Mouse (Mus musculus): ENCODE measurements around the gene Rfx7. TPM values are rescaled to one million over a fixed set of nuclear protein-coding genes. Genes with fewer than 3 reads are reported as not detected.

Gene Rfx7
- 32.9 and 33.6 TPM in 2 replicates for polyA plus RNA-seq (2011; ENCODE audit: insufficient read length, low read depth, missing spikeins)

GRCm38 (mm10) chr9:72531996-72532380 lies at the start of gene Rfx7:
Gene Rfx7 (plus strand): TSS chr9:72532240.
- TF ChIP-seq POLR2A (IDR thresholded peaks at IDR 0.05; ENCODE audit: low read depth, low read length) = peak; percentile 58; the same call in 1 of the 2 replicates
- no peak for TF ChIP-seq CTCF (IDR thresholded peaks at IDR 0.05; ENCODE audit: borderline replicate concordance, insufficient read depth, low read length)
- H3K4me3 ChIP-seq (ENCODE audit: insufficient read depth, low read length) = peak within 1 kb of the TSS; percentile 98
- H3K27ac ChIP-seq (ENCODE audit: insufficient read depth, low read length) = peak within 1 kb of the TSS; percentile 95
- H3K4me1 ChIP-seq (ENCODE audit: control insufficient read depth, insufficient read depth, low read length) = 0 out of 2 replicates have a peak, but pooled peaks cover 6% of the 10 kb centered on the region

- Histone ChIP-seq H3K27ac (ENCODE audit: insufficient read depth, low read length) (no peak overlapping the region), H3K4me1 (ENCODE audit: control insufficient read depth, insufficient read depth, low read length) (peaks cover 2% of the 10 kb centered on the region; the same call in 1 of the 2 replicates), H3K4me3 (ENCODE audit: insufficient read depth, low read length) (no peak overlapping the region)
- TF ChIP-seq POLR2A (IDR thresholded peaks at IDR 0.05; ENCODE audit: low read depth, low read length) = no peak
- TF ChIP-seq CTCF (IDR thresholded peaks at IDR 0.05; ENCODE audit: borderline replicate concordance, insufficient read depth, low read length) = no peak
These were observed 43.5 kb upstream of the Rfx7 start for GRCm38 (mm10) chr9:72488523-72488922.

- peaks cover 2% of the 10 kb centered on the region; the same call in 1 of the 2 replicates for H3K4me1 ChIP-seq (ENCODE audit: control insufficient read depth, insufficient read depth, low read length)
- no peak for TF ChIP-seq POLR2A (IDR thresholded peaks at IDR 0.05; ENCODE audit: low read depth, low read length)
- TF ChIP-seq CTCF (IDR thresholded peaks at IDR 0.05; ENCODE audit: borderline replicate concordance, insufficient read depth, low read length) = no peak
- no peak overlapping the region for H3K4me3 ChIP-seq (ENCODE audit: insufficient read depth, low read length)
- no peak overlapping the region for H3K27ac ChIP-seq (ENCODE audit: insufficient read depth, low read length)
These were observed 42.9 kb upstream of the Rfx7 start for GRCm38 (mm10) chr9:72489131-72489530.

- peaks cover 2% of the 10 kb centered on the region; the same call in 1 of the 2 replicates for H3K4me1 ChIP-seq (ENCODE audit: control insufficient read depth, insufficient read depth, low read length)
- peak overlapping the region; percentile 92 for H3K27ac ChIP-seq (ENCODE audit: insufficient read depth, low read length)
- TF ChIP-seq POLR2A (IDR thresholded peaks at IDR 0.05; ENCODE audit: low read depth, low read length) (peak; percentile 89), CTCF (IDR thresholded peaks at IDR 0.05; ENCODE audit: borderline replicate concordance, insufficient read depth, low read length) (no peak)
- peak overlapping the region; percentile 60 for H3K4me3 ChIP-seq (ENCODE audit: insufficient read depth, low read length)
These were observed 40.4 kb upstream of the Rfx7 start for GRCm38 (mm10) chr9:72491559-72492193.

- H3K27ac ChIP-seq (ENCODE audit: insufficient read depth, low read length) = peak within 1 kb of the TSS; percentile 92
- H3K4me3 ChIP-seq (ENCODE audit: insufficient read depth, low read length) = peak within 1 kb of the TSS; percentile 60
- peaks cover 2% of the 10 kb centered on the region; the same call in 1 of the 2 replicates for H3K4me1 ChIP-seq (ENCODE audit: control insufficient read depth, insufficient read depth, low read length)
- TF ChIP-seq CTCF (IDR thresholded peaks at IDR 0.05; ENCODE audit: borderline replicate concordance, insufficient read depth, low read length) (no peak), POLR2A (IDR thresholded peaks at IDR 0.05; ENCODE audit: low read depth, low read length) (no peak)
These were observed 39.9 kb upstream of the Rfx7 start, which contains the start of gene Tex9 for GRCm38 (mm10) chr9:72492194-72492565. Gene Tex9 (minus strand): TSS chr9:72492212.

- peaks cover 2% of the 10 kb centered on the region; the same call in 1 of the 2 replicates for H3K4me1 ChIP-seq (ENCODE audit: control insufficient read depth, insufficient read depth, low read length)
- no peak for TF ChIP-seq POLR2A (IDR thresholded peaks at IDR 0.05; ENCODE audit: low read depth, low read length)
- no peak overlapping the region for H3K4me3 ChIP-seq (ENCODE audit: insufficient read depth, low read length)
- H3K27ac ChIP-seq (ENCODE audit: insufficient read depth, low read length) = no peak overlapping the region
These were observed 38.6 kb upstream of the Rfx7 start for GRCm38 (mm10) chr9:72493465-72493864.

- Histone ChIP-seq H3K4me3 (ENCODE audit: insufficient read depth, low read length) (no peak overlapping the region), H3K27ac (ENCODE audit: insufficient read depth, low read length) (no peak overlapping the region), H3K4me1 (ENCODE audit: control insufficient read depth, insufficient read depth, low read length) (peaks cover 2% of the 10 kb centered on the region; the same call in 1 of the 2 replicates)
- no peak for TF ChIP-seq CTCF (IDR thresholded peaks at IDR 0.05; ENCODE audit: borderline replicate concordance, insufficient read depth, low read length)
- no peak for TF ChIP-seq POLR2A (IDR thresholded peaks at IDR 0.05; ENCODE audit: low read depth, low read length)
These were observed 37.9 kb upstream of the Rfx7 start for GRCm38 (mm10) chr9:72493984-72494685.

GRCm38 (mm10) chr9:72496691-72497090 lies 35.3 kb upstream of the Rfx7 start:
- TF ChIP-seq CTCF (IDR thresholded peaks at IDR 0.05; ENCODE audit: borderline replicate concordance, insufficient read depth, low read length) (no peak), POLR2A (IDR thresholded peaks at IDR 0.05; ENCODE audit: low read depth, low read length) (no peak)
- Histone ChIP-seq H3K27ac (ENCODE audit: insufficient read depth, low read length) (no peak overlapping the region), H3K4me1 (ENCODE audit: control insufficient read depth, insufficient read depth, low read length) (no peaks in the 10 kb centered on the region), H3K4me3 (ENCODE audit: insufficient read depth, low read length) (no peak overlapping the region)

- no peaks in the 10 kb centered on the region for H3K4me1 ChIP-seq (ENCODE audit: control insufficient read depth, insufficient read depth, low read length)
- H3K27ac ChIP-seq (ENCODE audit: insufficient read depth, low read length) = no peak overlapping the region
- no peak for TF ChIP-seq CTCF (IDR thresholded peaks at IDR 0.05; ENCODE audit: borderline replicate concordance, insufficient read depth, low read length)
- TF ChIP-seq POLR2A (IDR thresholded peaks at IDR 0.05; ENCODE audit: low read depth, low read length) = no peak
- no peak overlapping the region for H3K4me3 ChIP-seq (ENCODE audit: insufficient read depth, low read length)
These were observed 34.9 kb upstream of the Rfx7 start for GRCm38 (mm10) chr9:72497171-72497570.

Measured in embryonic fibroblast, embryonic 13.5 days (primary cell).